Mouse (Mus musculus) ES-E14 (cell line): ENCODE measurements around the gene Gm10197.

Experiments used
- ZC3H11A ChIP-seq: IDR thresholded peaks from 2 replicates; pipeline ENCODE4 v1.6.1; 2012; ENCODE audit warnings: low read depth, mild to moderate bottlenecking, inconsistent platforms, low read length, borderline replicate concordance
- ZNF384 ChIP-seq: IDR thresholded peaks from 2 replicates; pipeline ENCODE4 v1.6.1; 2012; ENCODE audit warnings: low read depth, low read length, inconsistent platforms

- TF ChIP-seq ZNF384 (no peak), ZC3H11A (no peak)
Observed at GRCm38 (mm10) chr19:53404837-53405356, 33.3 kb upstream of the Gm10197 start.
